Mouse (Mus musculus) heart, adult 11 months (tissue): ENCODE results near the gene Mdm1.

Experiments
- DNase-seq: peaks from one replicate; pipeline ENCODE4 v3.0.0; 2022

Gene Mdm1

GRCm38 (mm10) chr10:118125236-118125635 is 16.4 kb upstream of the Mdm1 start:
- DNase-seq = peak; percentile 82

- DNase-seq = peak; percentile 89
These were observed 15.7 kb upstream of the Mdm1 start for GRCm38 (mm10) chr10:118125776-118126445.

GRCm38 (mm10) chr10:118129001-118129682 is 12.5 kb upstream of the Mdm1 start:
- DNase-seq = peak; percentile 69

GRCm38 (mm10) chr10:118130016-118130415 is 11.6 kb upstream of the Mdm1 start:
- peak; percentile 63 for DNase-seq

GRCm38 (mm10) chr10:118132993-118133392 is 8.6 kb upstream of the Mdm1 start:
- no peak for DNase-seq

GRCm38 (mm10) chr10:118138508-118138907 is 3.1 kb upstream of the Mdm1 start:
- peak; percentile 22 for DNase-seq

- DNase-seq = peak; percentile 80
These were observed 1.6 kb upstream of the Mdm1 start for GRCm38 (mm10) chr10:118139837-118140570.

- DNase-seq = peak; percentile 81
These were observed 532 bp downstream of the Mdm1 start for GRCm38 (mm10) chr10:118141884-118142801.

GRCm38 (mm10) chr10:118149381-118149780 is 7.8 kb downstream of the Mdm1 start:
- peak; percentile 64 for DNase-seq

GRCm38 (mm10) chr10:118150866-118151265 is 9.3 kb downstream of the Mdm1 start:
- DNase-seq = peak; percentile 75

GRCm38 (mm10) chr10:118155932-118156331 is 14.3 kb downstream of the Mdm1 start:
- DNase-seq = no peak

- DNase-seq = no peak
These were observed 19.5 kb downstream of the Mdm1 start for GRCm38 (mm10) chr10:118161131-118161530.

- no peak for DNase-seq
These were observed 27.6 kb downstream of the Mdm1 start for GRCm38 (mm10) chr10:118169212-118169611.

- DNase-seq = no peak
These were observed 30.8 kb downstream of the Mdm1 start for GRCm38 (mm10) chr10:118172416-118172815.

- DNase-seq = no peak
These were observed 31.3 kb downstream of the Mdm1 start for GRCm38 (mm10) chr10:118172876-118173275.

- DNase-seq = peak; percentile 16
These were observed 33.9 kb downstream of the Mdm1 start for GRCm38 (mm10) chr10:118175542-118175941.

GRCm38 (mm10) chr10:118178735-118179151 is 37.1 kb downstream of the Mdm1 start:
- DNase-seq = peak; percentile 76

- DNase-seq = peak; percentile 55
These were observed 37.7 kb downstream of the Mdm1 start for GRCm38 (mm10) chr10:118179265-118179664.

GRCm38 (mm10) chr10:118195150-118195549 is 53.5 kb downstream of the Mdm1 start:
- peak; percentile 67 for DNase-seq

- DNase-seq = peak; percentile 81
These were observed 63.0 kb downstream of the Mdm1 start, which contains the start of gene Il22 for GRCm38 (mm10) chr10:118204642-118205041. Gene Il22 (plus strand): TSS chr10:118204942.

- peak; percentile 51 for DNase-seq
These were observed 74.2 kb downstream of the Mdm1 start for GRCm38 (mm10) chr10:118215719-118216393.
